Mouse (Mus musculus): Measurements from ENCODE around the gene Hspg2.

GRCm38 (mm10) chr4:137448197-137448596 lies 20.4 kb upstream of the Hspg2 start:
- no peak for TF ChIP-seq CTCF (conservative IDR thresholded peaks at IDR 0.05; ENCODE audit: insufficient read depth, insufficient read length, low read depth, low read length)
- TF ChIP-seq POLR2A (IDR thresholded peaks at IDR 0.05; ENCODE audit: low read depth, low read length): no peak
